Mouse (Mus musculus): ENCODE data around the gene Olfr20.
A peak's percentile ranks its signal among the peaks of the same experiment; 100 is the strongest.

Gene Olfr20

DNA sequence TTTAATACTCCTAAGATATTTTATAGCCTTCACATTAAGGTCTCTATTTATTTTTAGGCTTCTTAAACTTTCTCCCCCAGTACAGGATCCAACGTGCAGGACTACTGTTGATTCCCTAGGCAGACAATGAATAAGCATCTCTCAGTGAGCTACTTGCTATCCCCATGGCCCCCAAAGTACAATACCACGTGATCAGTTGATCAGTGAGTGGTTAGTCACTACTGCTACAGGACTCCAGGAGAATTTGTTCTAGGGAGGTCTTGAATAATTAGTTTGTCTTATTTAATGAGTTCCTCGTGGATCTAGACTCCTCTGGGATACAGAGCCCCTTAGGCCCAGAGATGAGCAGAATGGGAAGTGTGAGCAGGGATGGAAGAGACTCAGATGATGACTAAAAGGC is at the start of gene Olfr20:
TSS of gene Olfr20 (plus strand) at position 301 of the 400 bp plus-strand sequence.
- no peak for DNase-seq (ENCODE audit: low read depth, low spot score)

GRCm38 (mm10) chr11:73303123-73303522 is 47.5 kb upstream of the Olfr20 start:
- DNase-seq (ENCODE audit: low read depth, low spot score): no peak

DNA sequence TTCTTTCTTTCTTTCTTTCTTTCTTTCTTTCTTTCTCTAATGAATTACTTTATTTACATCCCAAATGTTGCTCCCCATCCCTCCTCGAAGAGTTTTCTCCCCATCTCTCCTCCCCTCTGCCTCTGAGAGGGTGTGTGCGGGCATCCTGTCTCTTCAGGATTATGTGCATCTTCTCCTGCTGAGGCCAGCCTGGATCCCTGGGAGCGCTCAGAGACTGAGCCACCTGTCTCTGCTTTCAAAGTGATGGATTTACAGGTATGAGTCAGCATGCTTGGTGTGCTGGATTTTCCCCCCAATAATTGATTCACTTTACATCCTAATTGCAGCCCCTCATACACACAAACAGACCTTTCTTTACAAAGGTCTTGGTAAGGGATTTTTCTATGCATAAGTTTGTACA is 34.6 kb upstream of the Olfr20 start:
- peak; percentile 57 for DNase-seq (ENCODE audit: low read depth, low spot score)

DNA sequence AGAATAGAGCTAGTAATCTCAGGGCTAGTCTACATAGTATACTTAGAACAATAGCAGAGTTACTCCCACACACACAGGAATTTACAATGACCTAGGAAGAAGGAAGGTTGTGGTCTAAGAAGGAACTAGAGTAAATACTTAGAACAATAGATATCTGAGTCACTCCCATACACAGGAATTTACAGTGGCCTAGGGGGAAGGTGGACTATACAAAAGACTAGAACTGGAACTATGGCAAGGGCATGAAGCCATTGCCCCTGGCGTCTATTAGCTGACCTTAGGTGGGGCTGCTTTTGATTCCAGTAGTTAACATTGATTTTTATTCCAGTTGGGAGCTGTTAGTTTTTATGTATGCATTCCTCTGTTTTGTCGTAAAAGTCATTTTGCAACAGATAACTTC is 32.0 kb upstream of the Olfr20 start:
- DNase-seq (ENCODE audit: low read depth, low spot score): peak; percentile 97

DNA sequence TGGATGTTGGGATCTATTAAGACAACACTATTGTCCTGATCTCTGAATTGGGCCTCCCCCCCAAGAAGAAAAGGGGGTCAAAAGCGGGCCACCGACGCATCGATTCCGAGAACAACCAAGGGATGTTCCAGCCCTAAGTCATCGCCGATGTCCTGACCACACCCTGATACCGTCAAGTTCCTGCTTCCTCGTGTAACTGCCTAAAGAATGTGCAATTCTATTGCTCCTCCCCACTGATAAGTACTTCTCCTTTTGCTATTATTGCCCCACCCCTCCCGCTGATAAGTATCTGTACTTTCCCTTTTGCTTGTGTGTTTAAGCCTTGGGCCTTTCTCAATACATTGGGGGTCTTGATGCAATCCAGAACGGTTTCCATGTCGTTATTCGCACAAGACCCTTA is 29.5 kb upstream of the Olfr20 start:
- peak; percentile 61 for DNase-seq (ENCODE audit: low read depth, low spot score)

DNA sequence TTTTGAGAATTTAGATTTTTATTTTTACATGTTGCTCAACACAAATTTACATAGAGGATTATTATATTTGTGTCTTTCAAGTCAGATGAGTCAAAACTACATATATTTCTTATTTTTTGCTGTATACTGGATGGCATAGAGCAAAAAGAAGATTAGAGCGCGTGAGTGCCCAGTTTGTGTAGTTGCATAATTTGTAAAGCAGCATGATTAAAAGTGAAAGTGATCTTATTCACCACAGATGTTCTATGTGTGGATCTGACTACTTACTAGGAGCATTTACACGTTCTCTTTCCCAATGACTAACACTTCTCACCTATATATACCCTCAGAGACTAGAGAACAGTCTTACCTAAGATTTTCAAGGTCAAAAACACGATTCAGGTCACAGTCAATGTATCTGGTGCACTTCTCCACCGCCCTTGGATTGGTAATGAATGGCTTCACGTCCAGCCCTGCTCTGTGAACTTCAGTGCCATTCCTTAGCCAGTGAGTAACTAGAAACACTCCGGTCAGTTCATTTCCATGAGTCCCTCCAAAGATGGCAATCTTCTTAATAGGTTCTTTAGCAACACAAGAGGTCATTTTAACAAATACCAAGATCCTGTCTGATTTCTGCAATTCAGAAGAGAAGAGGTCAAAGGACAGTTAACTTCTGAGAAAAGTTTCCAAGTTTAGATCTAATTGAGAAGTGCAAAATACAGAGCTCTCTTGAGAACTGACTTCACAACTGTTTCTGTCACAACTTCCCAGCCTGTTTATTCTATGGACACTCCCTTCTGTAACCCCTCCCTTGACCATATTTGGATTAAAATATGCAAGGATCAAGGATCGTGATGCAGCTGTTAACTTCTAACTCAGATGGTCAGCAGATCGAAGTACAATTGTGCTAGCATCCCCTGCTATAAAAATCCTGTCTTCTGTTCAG is 26.4 kb upstream of the Olfr20 start:
- peak; percentile 43 for DNase-seq (ENCODE audit: low read depth, low spot score)

DNA sequence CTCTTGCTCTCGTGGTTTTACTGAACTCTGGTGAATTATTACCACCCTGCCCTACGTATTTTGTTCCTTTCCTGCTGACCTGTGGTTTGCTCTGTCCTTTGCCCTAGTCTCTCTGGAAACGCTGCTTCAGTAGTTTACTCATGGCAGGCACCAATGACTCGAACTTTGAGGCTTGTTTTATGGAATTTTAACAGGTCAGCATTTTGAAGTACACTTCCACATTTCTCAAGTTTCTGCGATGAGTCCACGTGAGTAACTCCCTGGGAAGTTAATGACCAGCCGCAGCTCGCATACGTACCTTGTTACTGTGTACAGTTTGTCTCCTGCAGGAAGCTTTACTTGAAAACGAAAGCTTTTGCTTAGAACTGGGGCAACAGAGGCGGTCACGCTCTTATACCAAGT is 24.1 kb upstream of the Olfr20 start:
- no peak for DNase-seq (ENCODE audit: low read depth, low spot score)

DNA sequence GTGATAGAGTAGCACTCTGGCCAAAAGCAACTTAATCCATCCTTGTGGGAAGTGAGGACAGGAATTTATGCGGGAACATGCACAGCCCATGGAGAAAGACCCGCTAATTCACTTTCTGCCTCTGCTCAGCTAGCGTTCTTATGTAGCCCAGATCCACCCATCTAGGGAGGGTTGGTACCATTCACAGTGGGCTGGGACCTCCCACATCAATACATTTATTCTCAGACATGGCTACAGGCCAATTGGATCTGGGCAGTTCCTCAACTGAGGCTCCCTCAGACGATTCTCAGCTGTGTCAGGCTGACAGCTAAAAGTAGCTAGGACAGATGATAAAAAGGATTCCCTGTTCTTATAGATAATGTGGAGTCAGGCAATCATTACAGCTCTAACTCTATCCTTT is 23.2 kb upstream of the Olfr20 start:
- DNase-seq (ENCODE audit: low read depth, low spot score): no peak

DNA sequence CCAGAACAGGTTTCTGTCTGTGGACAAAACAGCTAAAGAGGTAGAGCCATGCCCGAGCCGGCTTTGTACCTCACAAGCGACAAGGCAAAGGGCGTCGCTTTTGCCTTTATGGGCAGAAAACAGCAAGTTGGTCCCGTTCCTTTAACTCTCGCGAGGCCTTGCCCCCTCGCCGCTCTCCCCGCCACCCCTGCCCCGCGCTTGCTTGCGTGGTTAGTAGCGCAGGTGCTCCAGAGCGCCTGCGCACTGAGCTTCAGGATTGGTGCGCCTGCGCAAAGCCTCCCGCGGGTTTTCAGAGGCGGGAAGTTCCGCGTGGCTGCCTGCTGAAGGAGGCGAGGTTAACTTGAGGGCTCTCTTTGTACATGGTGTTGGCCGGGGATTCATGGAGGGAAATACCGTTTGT is 21.1 kb upstream of the Olfr20 start, which contains the start of the genes Aspa, Gm49340 and Spata22:
TSS of gene Aspa (minus strand) at position 155 of the 400 bp plus-strand sequence.
TSS of gene Gm49340 (plus strand) at position 300 of the 400 bp plus-strand sequence.
TSS of gene Spata22 (plus strand) at position 300 of the 400 bp plus-strand sequence.
- peak; percentile 85 for DNase-seq (ENCODE audit: low read depth, low spot score)

- DNase-seq (ENCODE audit: low read depth, low spot score): no peak
These were observed 17.2 kb upstream of the Olfr20 start for GRCm38 (mm10) chr11:73333357-73333756.

GRCm38 (mm10) chr11:73336919-73337318 is 13.7 kb upstream of the Olfr20 start:
- DNase-seq (ENCODE audit: low read depth, low spot score): no peak

GRCm38 (mm10) chr11:73370946-73371345 is 20.4 kb downstream of the Olfr20 start, which contains the start of gene Olfr376:
Olfr376 (plus strand) TSS chr11:73371246.
- no peak for DNase-seq (ENCODE audit: low read depth, low spot score)

DNA sequence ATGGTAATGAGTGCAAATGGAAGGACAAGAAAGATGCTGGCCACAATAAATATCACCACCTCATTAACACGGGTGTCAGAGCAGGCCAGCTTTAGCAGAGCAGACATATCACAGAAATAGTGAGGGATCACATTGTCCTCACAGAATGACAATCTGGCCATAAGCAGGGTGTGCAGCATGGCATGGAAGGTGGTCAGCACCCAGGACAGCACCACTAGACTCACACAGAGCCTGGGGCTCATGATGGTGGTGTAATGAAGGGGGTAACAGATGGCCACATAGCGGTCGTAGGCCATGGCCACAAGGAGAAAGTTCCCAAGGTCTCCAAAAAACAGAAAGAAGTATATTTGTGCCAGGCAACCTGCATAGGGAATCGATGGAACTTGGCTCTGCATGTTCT is 44.8 kb downstream of the Olfr20 start:
- DNase-seq (ENCODE audit: low read depth, low spot score): peak; percentile 31

DNA sequence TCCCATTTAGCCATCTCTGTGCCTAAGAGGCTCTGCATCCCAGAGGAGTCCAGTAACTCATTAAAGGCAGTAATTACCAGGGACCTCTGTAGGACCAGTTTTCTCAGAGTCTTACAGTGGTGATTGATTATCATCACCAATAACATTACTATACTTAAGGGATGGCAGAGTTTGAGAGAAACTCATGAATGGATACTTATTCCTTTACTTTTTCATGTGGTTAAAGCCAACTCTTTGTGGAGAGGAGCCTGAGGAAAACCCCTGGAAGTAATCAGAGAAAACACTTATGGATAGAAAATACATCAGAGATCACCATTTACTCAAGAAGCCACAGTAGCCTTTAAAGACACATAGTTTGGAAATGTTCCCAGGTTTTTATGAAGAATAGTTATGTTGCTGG is 48.9 kb downstream of the Olfr20 start, which contains the start of gene Olfr1:
TSS of gene Olfr1 (minus strand) at position 101 of the 400 bp plus-strand sequence.
- no peak for DNase-seq (ENCODE audit: low read depth, low spot score)
